Mouse (Mus musculus): ENCODE measurements at regions not wholly inside any gene's neighbourhood (a gene's known extent, or its start where the extent isn't known, plus 50 kb on each side); places are given as distances from the start of the nearest gene placed in this dataset.
"Not testable (repeated sequence)": the region's sequence is repeated elsewhere in the genome, so short reads cannot be mapped to it uniquely, and the experiment has no call there.

GRCm38 (mm10) chr15:43581246-43581645 is 3447.1 kb downstream of the 9330182O14Rik start:
- no peak for DNase-seq (ENCODE audit: extremely low read depth, low read depth)

- DNase-seq (ENCODE audit: extremely low read depth, low read depth), result no peak
These were observed 3451.6 kb downstream of the 9330182O14Rik start for GRCm38 (mm10) chr15:43585751-43586150.

GRCm38 (mm10) chr15:43588021-43588420 is 3453.9 kb downstream of the 9330182O14Rik start:
- DNase-seq (ENCODE audit: extremely low read depth, low read depth), result no peak

GRCm38 (mm10) chr15:43607700-43608099 is 3473.5 kb downstream of the 9330182O14Rik start:
- no peak for DNase-seq (ENCODE audit: extremely low read depth, low read depth)

- no peak for DNase-seq (ENCODE audit: extremely low read depth, low read depth)
These were observed 3475.7 kb downstream of the 9330182O14Rik start for GRCm38 (mm10) chr15:43609901-43610300.

- peak; percentile 10 for DNase-seq (ENCODE audit: extremely low read depth, low read depth)
These were observed 3480.0 kb downstream of the 9330182O14Rik start for GRCm38 (mm10) chr15:43614004-43614661.

- DNase-seq (ENCODE audit: extremely low read depth, low read depth), result no peak
These were observed 3481.6 kb downstream of the 9330182O14Rik start for GRCm38 (mm10) chr15:43615727-43616126.

- no peak for DNase-seq (ENCODE audit: extremely low read depth, low read depth)
These were observed 3490.3 kb downstream of the 9330182O14Rik start for GRCm38 (mm10) chr15:43624431-43624965.

- DNase-seq (ENCODE audit: extremely low read depth, low read depth), result no peak
These were observed 3490.9 kb downstream of the 9330182O14Rik start for GRCm38 (mm10) chr15:43625021-43625510.

- DNase-seq (ENCODE audit: extremely low read depth, low read depth), result no peak
These were observed 3516.8 kb downstream of the 9330182O14Rik start for GRCm38 (mm10) chr15:43650818-43651500.

GRCm38 (mm10) chr15:43663648-43664047 is 3529.5 kb downstream of the 9330182O14Rik start:
- no peak for DNase-seq (ENCODE audit: extremely low read depth, low read depth)

- no peak for DNase-seq (ENCODE audit: extremely low read depth, low read depth)
These were observed 3544.7 kb downstream of the 9330182O14Rik start for GRCm38 (mm10) chr15:43678844-43679243.

- no peak for DNase-seq (ENCODE audit: extremely low read depth, low read depth)
These were observed 3548.0 kb downstream of the 9330182O14Rik start for GRCm38 (mm10) chr15:43682176-43682575.

GRCm38 (mm10) chr15:43691998-43692397 is 3557.8 kb downstream of the 9330182O14Rik start:
- DNase-seq (ENCODE audit: extremely low read depth, low read depth), result not testable (repeated sequence)

GRCm38 (mm10) chr15:43695451-43695850 is 3561.3 kb downstream of the 9330182O14Rik start:
- no peak for DNase-seq (ENCODE audit: extremely low read depth, low read depth)

- no peak for DNase-seq (ENCODE audit: extremely low read depth, low read depth)
These were observed 3582.9 kb downstream of the 9330182O14Rik start for GRCm38 (mm10) chr15:43717035-43717434.

GRCm38 (mm10) chr15:43717559-43717958 is 3583.4 kb downstream of the 9330182O14Rik start:
- DNase-seq (ENCODE audit: extremely low read depth, low read depth), result no peak

GRCm38 (mm10) chr15:43720916-43721315 is 3586.8 kb downstream of the 9330182O14Rik start:
- no peak for DNase-seq (ENCODE audit: extremely low read depth, low read depth)

- no peak for DNase-seq (ENCODE audit: extremely low read depth, low read depth)
These were observed 3601.5 kb downstream of the 9330182O14Rik start for GRCm38 (mm10) chr15:43735697-43736096.

- peak; percentile 42 for DNase-seq (ENCODE audit: extremely low read depth, low read depth)
These were observed 3624.1 kb downstream of the 9330182O14Rik start for GRCm38 (mm10) chr15:43758256-43758655.

GRCm38 (mm10) chr15:43764606-43765005 is 3630.4 kb downstream of the 9330182O14Rik start:
- no peak for DNase-seq (ENCODE audit: extremely low read depth, low read depth)

GRCm38 (mm10) chr15:43772718-43773117 is 3638.6 kb downstream of the 9330182O14Rik start:
- DNase-seq (ENCODE audit: extremely low read depth, low read depth), result peak; percentile 24
